Mouse (Mus musculus) T-helper 17 cell (primary cell): ENCODE data around the gene Hdac7.

Experiments
- in situ Hi-C, 2 experiments: fragments of 300-600 bp; cut with MboI, MseI; formaldehyde crosslinking; loops; 1 replicate in 1 of 2; 2 replicates in 1 of 2; pipeline ENCODE4 v1.15.1; 2025; ENCODE audit warnings: high pct_unique_total_duplicates in 2 of 2

Gene Hdac7

DNA sequence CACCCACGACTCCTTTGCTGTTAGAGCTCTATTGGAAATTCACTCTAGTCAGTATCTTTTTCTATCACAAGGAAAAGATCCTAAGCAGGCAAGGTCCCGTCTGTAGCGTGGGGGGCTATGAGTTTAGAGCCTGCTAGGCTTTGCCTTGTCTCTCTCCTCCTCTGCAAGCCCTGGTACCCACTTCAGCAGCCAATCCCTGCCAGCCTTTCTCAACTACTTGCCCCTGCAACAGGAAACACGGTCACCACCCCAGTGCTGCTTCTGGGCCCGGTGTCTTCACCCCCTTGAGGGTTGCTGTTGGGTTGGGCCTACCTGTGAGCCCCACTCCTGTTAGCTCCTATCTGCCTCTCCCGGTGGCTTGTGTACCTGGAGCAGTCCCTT lies 22.3 kb downstream of the Hdac7 start:
- in situ Hi-C loops = loop anchor here in 1 of 2 experiments (10.0 kb wide), 1 partner anchor 1117 kb away; no protein-coding TSS in a partner anchor

DNA sequence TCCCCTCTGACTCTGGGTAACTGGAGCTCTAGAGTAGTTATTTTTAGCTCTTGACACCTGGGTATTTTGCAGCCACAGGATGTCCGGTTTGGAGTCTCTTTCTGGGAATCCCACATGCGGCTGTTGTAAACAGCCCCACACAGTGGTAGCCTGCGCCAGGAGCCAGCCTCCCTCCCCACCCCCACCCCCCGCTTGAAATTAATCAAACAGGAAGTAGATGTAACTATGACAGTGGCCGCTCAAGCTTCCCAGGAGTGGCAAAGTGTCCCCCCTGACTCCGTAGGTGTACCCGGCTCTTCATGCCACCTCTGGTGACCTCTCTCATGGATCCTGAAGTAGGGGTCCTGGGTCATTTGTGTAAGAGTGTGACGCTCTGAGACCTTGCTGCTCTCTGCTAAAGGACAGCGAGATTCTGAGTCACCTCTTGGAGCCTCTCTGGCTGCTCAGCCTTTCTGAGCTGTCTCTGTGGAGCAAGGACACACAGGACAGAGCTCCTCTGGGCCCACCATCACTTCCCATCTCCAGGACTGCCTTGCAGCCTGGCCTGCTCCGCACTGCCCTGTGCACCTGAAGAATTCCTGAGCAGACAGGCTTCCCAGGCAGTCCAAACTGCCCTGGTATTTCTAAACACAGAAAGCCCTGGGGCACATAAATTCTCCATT lies 22.9 kb downstream of the Hdac7 start:
- in situ Hi-C loops = loop anchor here in 1 of 2 experiments (10.0 kb wide), 1 partner anchor 1117 kb away; no protein-coding TSS in a partner anchor

DNA sequence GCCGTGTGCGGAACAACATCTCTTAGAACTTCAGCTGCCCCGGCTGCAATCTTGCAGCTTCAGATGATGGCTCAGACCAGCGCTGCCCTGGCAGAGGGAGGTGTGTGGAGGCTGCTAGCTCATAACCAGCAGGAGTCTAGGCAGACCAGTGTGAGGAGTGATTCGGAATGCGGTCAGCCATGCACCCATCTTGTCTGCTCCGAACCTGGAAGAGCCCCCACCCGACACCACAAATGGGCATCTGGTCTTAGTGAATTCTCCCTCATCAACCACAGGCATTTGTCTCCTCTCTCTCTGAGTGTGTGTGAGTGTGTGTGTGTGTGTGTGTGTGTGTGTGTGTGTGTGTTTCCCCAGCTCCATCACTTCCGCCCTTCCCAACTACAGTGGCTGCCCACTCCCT lies 24.4 kb downstream of the Hdac7 start:
- in situ Hi-C loops = loop anchor here in 1 of 2 experiments (10.0 kb wide), 1 partner anchor 1115 kb away; no protein-coding TSS in a partner anchor

DNA sequence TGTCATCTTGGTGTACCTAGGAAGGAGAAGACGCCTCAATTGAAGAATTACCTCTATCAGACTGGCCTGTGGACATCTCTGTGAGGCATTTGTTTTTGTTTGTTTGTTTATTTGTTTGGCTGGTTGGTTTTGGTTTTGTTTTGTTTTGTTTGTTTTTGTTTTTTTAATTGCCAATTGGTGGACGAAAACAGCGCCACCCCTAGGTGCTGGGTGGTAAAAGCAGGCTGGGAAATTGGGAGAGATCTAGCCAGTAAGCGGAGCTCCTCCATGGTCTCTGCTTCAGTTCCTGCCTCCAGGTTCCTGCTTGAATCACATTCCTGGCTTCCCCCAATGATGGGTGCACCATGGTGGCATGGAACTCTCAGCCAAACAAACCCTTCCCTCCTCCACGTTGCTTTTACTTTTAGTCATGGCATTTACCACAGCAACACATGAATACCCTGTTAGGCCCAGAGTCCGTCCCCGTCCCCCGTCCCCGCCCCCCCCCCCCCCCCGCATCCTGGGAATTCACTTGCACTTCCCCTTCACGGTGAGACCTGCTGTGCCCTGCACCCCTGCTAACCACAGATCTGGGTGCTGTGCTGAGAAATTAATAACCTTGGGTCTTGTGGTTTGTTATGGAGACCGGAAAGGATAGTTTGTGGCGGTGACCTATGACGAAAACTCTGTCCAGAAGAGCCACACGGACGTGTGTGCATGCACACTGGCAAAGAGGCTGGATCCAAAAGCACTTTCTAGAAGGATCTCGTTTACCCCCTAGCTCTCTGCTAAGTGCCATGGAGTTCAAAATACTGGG lies 27.9 kb downstream of the Hdac7 start:
- in situ Hi-C loops = no loop called here

DNA sequence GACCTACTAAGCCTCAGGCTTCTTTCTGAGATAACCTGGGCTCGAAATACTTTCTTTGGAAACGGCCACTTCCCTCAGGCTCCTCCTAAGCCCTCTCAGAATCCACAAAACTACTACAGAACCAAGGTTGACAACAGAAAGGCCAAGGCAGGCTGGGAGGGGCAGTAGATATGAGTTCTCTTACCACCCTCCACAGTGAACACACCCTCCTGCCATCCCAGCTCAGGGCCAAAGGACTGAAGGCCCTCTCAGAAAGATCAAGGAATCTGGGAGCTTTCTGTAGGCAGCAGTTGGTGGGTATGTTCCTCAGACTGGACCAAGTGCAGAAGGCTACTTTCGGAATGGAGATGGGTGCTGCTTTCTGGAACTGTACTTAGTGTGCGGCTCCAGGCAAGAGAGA lies 29.0 kb downstream of the Hdac7 start:
- in situ Hi-C loops = no loop called here

DNA sequence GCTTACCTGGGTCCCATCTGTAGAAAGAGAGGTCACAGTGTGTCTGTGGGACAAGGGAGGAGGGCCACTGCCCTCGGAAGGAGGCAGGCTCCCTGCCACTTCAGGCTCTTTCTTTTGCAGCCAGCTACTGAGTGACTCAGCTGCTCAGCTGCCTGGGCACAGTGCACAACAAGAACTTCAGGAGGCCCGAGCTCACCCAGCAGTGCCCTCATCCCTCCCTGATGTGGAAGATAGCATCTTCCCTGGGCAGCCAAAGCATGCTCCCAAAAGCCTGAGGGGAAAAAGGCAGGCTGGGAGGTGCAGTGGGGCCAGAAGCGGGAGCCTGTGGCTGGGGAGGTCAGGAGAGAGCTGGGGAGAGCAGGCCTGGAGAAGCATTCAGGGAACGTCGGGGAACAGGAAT lies 29.6 kb downstream of the Hdac7 start:
- in situ Hi-C loops = no loop called here

DNA sequence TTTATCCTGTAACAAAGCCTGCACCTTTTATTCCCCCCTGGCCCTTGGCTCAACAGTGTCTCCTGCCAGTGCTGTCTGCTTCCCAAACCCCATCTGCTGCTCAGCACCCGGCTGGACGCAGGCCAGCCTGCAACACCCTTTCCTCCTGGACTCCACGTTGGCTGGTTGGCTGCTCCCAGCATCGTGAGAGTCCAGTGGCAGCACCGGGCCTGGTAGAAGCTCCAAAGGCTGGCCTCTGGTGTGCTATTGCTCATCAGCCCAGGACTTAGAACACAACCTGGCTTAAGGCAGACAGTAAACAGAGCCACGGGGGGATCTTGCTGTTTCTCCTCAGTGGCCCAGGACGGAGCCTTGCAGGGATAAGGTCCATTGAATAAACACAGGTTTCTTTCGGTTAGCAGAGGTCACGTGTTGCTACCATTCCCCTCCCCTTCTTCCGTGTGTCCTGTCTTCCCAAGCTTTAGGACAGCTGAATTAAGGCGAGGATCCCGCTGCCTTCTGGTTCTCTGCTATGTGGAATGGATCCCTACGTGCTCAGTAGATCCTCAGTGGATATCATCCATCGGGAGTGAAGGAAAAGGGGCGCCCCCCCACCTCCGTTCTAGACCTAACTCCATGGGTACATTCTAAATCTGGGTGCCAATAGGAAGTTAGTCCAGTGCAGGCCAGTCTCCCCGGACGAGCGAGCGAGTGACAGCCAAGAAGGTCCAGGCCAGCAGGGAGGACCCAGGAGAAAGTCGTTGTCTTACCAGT lies 30.7 kb downstream of the Hdac7 start:
- in situ Hi-C loops = no loop called here

DNA sequence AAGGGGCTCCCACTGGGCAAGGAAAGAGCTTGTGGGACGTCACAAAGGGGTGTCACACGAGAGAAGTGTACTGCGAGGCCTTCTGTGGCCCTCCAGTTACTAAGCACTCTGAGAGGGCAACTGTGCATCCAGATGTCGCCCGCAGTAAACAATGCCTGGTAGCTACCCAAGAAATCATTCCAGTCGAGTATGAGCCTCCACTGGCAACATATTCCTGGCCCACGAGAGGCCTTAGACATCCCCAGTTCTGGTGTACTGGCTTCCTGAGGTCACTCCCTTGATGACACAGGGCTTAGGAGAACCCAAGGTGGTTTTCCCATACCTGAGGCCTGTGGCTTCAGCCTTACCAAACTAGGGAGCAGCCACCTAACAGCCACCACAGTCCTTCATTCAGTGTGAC lies 31.4 kb downstream of the Hdac7 start:
- in situ Hi-C loops = no loop called here

DNA sequence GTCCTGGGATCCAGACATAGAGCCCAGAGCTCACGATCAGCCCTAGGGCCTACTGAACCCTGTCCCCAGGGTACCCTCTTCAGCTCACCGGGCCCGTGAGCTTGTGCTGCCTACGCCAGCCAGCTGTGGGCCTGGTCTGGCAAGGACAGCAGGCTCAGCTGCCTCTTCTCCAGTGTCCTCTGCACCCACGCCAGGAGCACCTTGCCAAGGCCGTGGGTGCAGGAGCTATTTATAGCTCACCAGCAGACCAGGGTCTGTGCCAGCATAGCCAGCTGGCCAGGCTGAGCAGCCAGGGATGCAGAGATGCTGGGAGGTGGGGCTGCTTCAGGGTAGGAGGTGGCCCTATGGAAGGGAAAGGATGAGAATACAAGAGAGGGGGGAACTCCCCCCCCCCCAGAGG lies 32.2 kb downstream of the Hdac7 start:
- in situ Hi-C loops = no loop called here

DNA sequence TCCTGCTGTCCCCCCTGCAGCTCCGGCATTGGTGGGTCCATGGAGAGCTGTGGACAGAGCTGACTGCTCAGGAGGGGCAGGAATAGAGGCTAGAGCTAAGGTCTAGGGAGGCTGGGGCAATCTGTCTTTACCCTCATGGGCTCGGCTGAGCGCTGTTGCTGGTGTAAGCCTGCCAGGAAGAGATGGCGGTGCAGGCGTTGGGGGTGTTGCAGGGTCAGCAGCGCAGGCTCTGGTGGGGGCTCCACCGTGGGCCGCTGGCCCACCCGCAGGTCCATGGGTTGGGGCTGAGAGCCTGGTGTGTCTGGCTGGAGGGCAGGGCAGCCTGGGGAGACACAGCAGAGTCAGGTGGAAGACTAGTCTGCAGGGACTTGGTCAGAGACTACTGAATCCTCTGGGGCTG lies 33.0 kb downstream of the Hdac7 start:
- in situ Hi-C loops = no loop called here

DNA sequence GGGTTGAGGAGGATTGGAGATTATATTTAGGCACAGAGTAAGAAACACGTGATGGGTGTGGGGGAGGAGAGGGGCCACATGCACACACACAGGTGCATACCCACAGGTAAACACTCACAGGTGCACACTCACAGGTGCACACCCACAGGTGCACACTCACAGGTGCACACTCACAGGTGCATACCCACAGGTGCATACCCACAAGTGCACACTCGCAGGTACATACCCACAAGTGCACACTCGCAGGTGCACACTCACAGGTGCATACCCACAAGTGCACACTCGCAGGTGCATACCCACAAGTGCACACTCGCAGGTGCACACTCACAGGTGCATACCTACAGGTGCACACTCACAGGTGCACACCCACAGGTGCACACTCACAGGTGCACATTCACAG lies 33.9 kb downstream of the Hdac7 start:
- in situ Hi-C loops = no loop called here

DNA sequence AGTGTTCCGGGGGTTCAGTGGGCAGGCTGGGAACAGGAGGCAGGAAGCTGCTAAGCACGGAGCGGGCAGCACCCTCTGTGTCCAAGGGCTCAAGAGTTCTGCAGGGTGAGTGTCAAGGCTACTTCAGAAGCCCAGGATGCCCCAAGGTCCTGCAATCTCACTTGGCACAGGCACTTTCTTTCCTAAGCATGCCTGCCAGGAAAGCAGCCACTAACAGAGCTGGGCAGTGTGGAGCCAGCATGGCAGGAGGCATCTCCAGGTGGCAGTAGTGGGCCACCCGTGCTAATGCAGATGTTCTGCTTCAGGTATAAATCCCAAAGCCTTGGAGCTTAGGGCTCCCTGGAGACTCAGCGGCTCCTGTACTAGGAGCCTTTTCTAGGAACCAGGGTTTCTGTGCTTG lies 34.4 kb downstream of the Hdac7 start:
- in situ Hi-C loops = no loop called here

DNA sequence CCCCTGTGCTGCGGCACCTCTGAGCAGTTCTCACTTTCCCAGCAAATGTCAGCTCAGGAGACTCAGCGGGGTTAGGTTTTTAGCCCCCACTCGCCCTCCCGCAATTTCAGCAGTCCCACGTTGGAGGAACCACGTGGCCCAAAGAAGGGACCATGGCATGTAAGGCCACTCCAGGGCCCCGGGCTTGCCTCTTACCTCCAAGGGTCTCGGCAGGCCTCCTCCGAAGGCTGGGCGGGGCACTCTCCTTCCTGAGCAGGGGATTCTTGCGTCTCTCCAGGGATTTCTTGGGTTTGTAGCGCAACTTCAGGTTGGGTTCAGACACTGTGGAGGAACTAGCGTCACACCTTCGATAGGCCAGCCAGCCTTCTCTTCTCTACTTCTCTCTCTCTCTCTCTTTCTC lies 35.1 kb downstream of the Hdac7 start:
- in situ Hi-C loops = no loop called here

DNA sequence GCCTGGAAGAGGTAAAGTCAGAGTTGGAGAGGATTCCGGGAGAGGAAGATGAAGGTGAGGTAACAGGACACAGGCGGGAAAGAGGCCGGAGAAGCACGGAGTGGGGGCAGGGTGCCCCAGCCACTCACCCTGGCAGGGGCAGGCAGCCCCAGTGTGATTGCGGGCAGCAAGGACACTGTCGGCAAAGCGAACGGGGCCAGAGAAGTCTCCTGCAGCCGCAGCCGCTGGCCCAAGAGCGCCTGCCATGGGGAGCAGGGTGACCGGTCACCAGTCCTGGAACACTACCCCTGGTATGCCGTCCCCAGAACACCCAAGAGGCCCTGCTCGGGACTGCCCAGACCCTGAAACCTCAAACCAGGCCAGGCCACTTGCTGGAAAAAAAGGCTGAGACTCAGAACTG lies 35.8 kb downstream of the Hdac7 start:
- in situ Hi-C loops = no loop called here

DNA sequence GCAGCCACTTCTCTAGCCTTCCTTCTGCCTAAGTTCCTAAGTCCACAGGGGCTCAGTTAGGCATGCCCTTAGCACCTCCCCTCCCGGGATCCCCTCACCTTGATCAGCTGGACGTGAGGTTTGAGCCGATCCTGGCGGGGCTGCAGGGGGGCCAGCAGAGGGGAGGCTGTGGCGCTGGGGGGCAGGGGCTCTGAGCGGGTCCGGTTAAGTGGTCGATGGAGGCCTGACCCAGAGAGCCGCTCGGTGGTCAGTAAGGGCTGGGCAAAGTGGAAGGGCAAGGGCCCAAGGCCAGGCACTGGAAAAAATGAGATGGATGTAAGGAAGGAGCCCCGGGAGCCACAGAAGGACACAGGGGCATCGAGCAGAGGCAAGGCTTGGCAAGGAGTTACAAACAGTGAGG lies 36.4 kb downstream of the Hdac7 start:
- in situ Hi-C loops = no loop called here

DNA sequence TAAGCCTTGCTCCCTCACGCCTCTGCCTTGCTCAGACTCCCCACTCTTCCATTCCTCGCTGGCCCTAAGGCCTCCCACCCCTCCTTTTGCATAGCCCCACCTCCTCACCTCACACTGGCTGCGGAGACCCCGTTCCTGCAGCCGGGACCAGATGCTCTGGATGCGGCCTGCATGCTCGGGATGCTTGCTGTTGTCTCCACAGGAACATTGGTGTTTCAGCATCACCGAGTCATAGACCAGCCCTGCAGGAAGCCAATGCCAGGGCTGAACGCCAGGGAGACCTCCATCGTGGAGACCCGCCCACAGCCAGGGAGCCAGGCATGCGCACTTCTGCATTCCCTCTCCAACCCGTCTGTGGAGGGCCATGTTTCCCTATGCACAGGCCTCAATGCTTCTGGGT lies 41.7 kb downstream of the Hdac7 start:
- in situ Hi-C loops = no loop called here

DNA sequence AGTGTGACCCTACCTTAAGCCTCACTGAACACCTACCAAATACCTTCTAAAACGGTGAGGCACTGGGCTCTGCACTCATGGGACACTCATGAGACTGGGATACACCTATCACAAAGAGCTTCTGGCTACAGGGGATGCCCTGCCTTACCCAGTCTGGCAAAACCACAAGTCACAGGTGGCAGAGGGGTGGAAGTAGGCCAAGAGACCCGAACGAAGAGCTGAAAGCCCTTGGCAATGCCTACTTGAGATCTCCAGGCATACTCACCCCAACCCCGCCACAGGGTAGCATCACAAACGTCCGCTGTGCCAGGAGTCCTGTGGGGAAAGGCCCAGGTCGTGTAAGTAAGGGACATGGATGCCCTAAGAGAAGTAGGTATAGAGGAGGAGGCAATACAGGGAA lies 42.5 kb downstream of the Hdac7 start:
- in situ Hi-C loops = no loop called here

DNA sequence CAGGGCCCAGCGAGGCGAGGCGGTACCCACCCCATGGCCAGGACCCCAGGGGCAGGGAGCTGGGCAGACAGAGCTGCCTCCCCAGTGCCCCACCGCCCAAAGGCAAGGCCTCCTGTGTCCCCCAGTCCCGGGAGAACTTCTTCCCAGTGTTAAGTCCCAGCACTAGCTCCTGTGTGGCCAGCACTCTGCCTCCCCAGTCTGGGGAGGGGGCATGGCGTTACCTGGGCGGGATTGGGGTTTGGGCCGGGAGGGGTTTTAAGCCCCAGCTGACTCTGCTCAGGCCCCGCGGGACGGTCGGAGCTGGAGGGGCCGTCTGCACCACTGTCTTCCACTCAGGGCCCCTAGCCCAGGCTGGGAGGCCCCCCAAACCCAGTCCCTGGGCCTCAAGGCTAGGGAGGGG lies 43.4 kb downstream of the Hdac7 start:
- in situ Hi-C loops = no loop called here

DNA sequence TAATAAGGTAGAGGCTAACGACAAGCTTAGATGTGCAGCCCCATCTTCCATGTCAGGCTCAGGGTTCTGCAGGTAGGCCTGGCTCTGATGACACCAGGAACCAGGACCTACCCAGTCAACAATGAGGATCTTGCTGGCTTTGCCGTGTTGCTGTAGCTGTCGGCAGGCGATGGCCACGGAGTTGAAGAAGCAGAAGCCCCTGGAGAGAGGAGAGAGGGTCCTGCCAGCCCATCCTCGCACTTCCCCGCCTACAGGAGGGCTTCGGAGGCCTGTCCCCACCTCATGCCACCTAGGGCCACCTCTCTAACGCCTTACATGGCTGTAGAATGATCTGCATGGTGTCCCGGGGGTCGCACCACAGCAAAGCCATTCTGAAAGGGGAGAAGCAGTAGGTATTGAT lies 44.9 kb downstream of the Hdac7 start:
- in situ Hi-C loops = loop anchor here in 1 of 2 experiments (10.0 kb wide), 1 partner anchor 45 kb away; the partner anchor contains the start of gene Hdac7

DNA sequence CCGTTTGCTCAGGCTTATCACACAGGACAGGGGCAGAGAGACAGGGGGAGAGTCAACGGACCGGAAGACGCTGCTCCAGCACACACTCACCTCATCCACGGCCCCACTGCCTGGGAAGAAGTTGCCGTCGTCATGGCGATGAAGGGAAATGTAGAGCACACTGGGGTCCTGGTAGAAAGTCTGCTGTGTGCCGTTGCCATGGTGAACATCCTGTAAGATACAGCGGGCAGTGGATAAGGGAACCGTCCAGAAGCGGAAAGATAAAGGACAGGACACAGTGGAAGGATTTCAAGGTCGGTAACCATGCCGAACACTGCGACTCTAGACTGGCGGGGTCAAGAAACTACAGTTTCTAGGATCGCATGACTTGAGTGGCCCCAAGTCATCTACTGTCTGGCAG lies 46.2 kb downstream of the Hdac7 start:
- in situ Hi-C loops = loop anchor here in 1 of 2 experiments (10.0 kb wide), 1 partner anchor 47 kb away; the partner anchor contains the start of gene Hdac7

DNA sequence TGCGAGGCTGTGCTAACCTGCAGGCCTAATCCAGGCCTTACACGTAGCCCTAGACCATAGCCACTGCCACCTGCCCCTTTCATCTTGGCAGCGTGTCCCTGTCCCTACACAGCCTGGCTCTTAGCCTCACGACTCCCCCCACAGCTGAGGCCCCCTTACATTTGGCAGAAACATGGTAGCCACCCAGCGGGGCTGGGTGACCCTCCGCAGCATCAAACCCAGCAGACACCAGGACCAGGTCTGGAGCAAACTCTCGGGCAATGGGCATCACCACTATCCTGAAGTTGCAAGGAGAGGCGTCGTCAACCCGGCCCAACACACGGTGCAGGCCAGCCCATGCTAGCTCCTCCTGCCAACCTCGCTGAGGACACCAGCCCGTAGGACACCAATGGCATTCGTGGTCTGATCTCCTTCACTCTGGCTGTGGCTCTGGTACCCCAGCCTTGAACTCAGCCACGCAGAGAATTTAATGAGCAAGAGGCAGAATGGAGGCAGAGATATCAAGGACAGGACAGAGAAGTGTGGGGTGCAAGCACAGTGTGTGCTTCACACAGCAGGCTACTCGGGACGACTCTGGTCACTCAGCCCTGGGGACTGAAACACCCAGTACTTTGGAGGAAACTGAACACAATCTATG lies 47.5 kb downstream of the Hdac7 start:
- in situ Hi-C loops = loop anchor here in 1 of 2 experiments (10.0 kb wide), 1 partner anchor 48 kb away; the partner anchor contains the start of gene Hdac7
